9 mouse cellular contexts compared by ENCODE assay signal in genomic region chr3:107787613-107788501, GRCm38 (mm10). TPM values are rescaled to one million over a fixed set of nuclear protein-coding genes. Genes with fewer than 3 reads are reported as not detected.
DNase-seq lines count a peak whose midpoint lies in the region; ATAC-seq and TF ChIP-seq lines count a peak whose summit lies in the region.
"Had no signal": no experiment of that assay in that cellular context is flagged by ENCODE, and none has a peak within 500 bp of the region (broad histone marks: within the 10 kb centered on the region; RNA-seq: fewer than 3 reads in every experiment).

No protein-coding gene starts in this region.

- H3K4me3 ChIP-seq in lung, embryonic 16.5 days (ENCODE audit: low read length), result no peak overlapping the region
- H3K4me3 ChIP-seq in myocyte, result no peak overlapping the region

- H3K27ac ChIP-seq in lung, embryonic 16.5 days (ENCODE audit: low read length), result 0 out of 2 replicates have a peak overlapping the region, but pooled peaks have one; percentile 1

- intact Hi-C loops in gastrocnemius, postnatal 14 days (cut with DNase I; ENCODE audit: low total_unique reads), result no loop called here

- DNase-seq in gastrocnemius, postnatal 25 days, result peak; percentile 38
- DNase-seq in gastrocnemius, postnatal 14 days, result no peak
- no peak for DNase-seq in lung, postnatal 25 days (ENCODE audit: low spot score)
- no peak for DNase-seq in yolk sac, embryonic 10.5 days (ENCODE audit: low spot score)
- DNase-seq: cerebellum, postnatal 36 days had no signal

- no peak for TF ChIP-seq POLR2A in myocyte (IDR thresholded peaks at IDR 0.05; ENCODE audit: insufficient read length, low read depth)

- H3K36me3 ChIP-seq in lung, embryonic 16.5 days (ENCODE audit: control insufficient read depth, insufficient read depth, low read length), result no peaks in the 10 kb centered on the region
- H3K36me3 ChIP-seq in myocyte (ENCODE audit: control insufficient read depth, insufficient read depth), result no peaks in the 10 kb centered on the region

- peaks cover 16% of the 10 kb centered on the region for H3K4me1 ChIP-seq in lung, embryonic 16.5 days (replicated peaks; ENCODE audit: control insufficient read depth, insufficient read depth, low read length)

- H3K9me3 ChIP-seq in lung, embryonic 16.5 days (ENCODE audit: control insufficient read depth, low read length), result no peaks in the 10 kb centered on the region

- 57% methylated on average over 15 of the region's 15 CpGs for WGBS in lung, embryonic 16.5 days

- no peak overlapping the region for H3ac ChIP-seq in myocyte (ENCODE audit: control insufficient read depth, insufficient read length)

- no peaks in the 10 kb centered on the region for H3K27me3 ChIP-seq in lung, embryonic 16.5 days (ENCODE audit: control insufficient read depth, insufficient read depth, low read depth, low read length)
- H3K27me3 ChIP-seq in myocyte (ENCODE audit: control insufficient read depth, insufficient read depth, insufficient read length), result no peaks in the 10 kb centered on the region

- no peak overlapping the region for H3K4me2 ChIP-seq in lung, embryonic 16.5 days (ENCODE audit: low read depth, low read length)
- H3K4me2 ChIP-seq in myocyte (ENCODE audit: low read depth), result no peak overlapping the region

- H3K9ac ChIP-seq in lung, embryonic 16.5 days (ENCODE audit: low read length), result no peak overlapping the region

- ATAC-seq in lung, embryonic 16.5 days (ENCODE audit: low read depth), result peak; percentile 50
- ATAC-seq in granulocyte monocyte progenitor cell, adult 5-6 weeks (replicated peaks; ENCODE audit: poor library complexity, severe bottlenecking), result peak; percentile 55
- no peak for ATAC-seq in frontal cortex, adult (ENCODE audit: low TSS enrichment)

- no peaks in the 10 kb centered on the region for H3K79me2 ChIP-seq in myocyte (ENCODE audit: control insufficient read depth, insufficient read depth)

TF ChIP-seq in myocyte, 11 proteins besides CTCF, POLR2A, EP300 and RAD21:
- no peak for TF ChIP-seq E2F4 (IDR thresholded peaks at IDR 0.05; ENCODE audit: insufficient read depth)
- 0 out of 2 replicates have a peak, but pooled peaks have one; percentile 54 for TF ChIP-seq CEBPB (IDR thresholded peaks at IDR 0.05; ENCODE audit: insufficient read depth, poor library complexity, severe bottlenecking)

RNA-seq across cellular contexts. Expression of gene Csf1, which starts 27.6 kb away (rescaled TPM):
- 10 to 100 TPM in 1 of 2 experiments, 1 to 10 TPM in 1; 9.5 to 10.6 TPM for total RNA-seq in gastrocnemius, postnatal 25 days (2021)
- total RNA-seq in gastrocnemius, postnatal 14 days (2021), result 10 to 100 TPM in 1 of 2 experiments, 1 to 10 TPM in 1; 7.9 to 10.9 TPM
- polyA plus RNA-seq in lung, embryonic 16.5 days (2015; fragmentation: Nextera tagmentation; extraction: Ambion mirVana), result 9.6 and 9.8 TPM in 2 replicates
- 6.4 and 7.2 TPM in 2 replicates for total RNA-seq in granulocyte monocyte progenitor cell, adult 5-6 weeks (2014; fragmentation: Nextera tagmentation)
- 2.1 and 2.9 TPM in 2 replicates for total RNA-seq in granulocyte monocyte progenitor cell, adult 5-6 weeks (2017)
- polyA plus RNA-seq in myocyte (2012; fragmentation: generic; extraction: Trizol), result 68.1 TPM
